Mouse (Mus musculus) common myeloid progenitor, adult 5-6 weeks (primary cell): ENCODE data around the gene Zdhhc22. TPM values are rescaled to one million over a fixed set of nuclear protein-coding genes. Genes with fewer than 3 reads are reported as not detected.
A peak's percentile ranks its signal among the peaks of the same experiment; 100 is the strongest.

Source experiments
- ATAC-seq: replicated peaks from 2 replicates; pipeline ENCODE4 v1.8.0; 2016; ENCODE audit warnings: low read depth, mild to moderate bottlenecking, moderate TSS enrichment, inconsistent platforms; ENCODE audit not compliant: poor library complexity, severe bottlenecking
- total RNA-seq: library from RNA; stranded (forward); fragments of 200-1000, 187-1606 nt; gene quantifications from 2 replicates; pipeline ENCODE4 v1.2.3, GENCODE M21; 2017

Zdhhc22 gene
- total RNA-seq, 1 experiment from 2014 or later = not detected

GRCm38 (mm10) chr12:86965237-86965799, 24.9 kb downstream of the Zdhhc22 start:
- ATAC-seq = no peak

DNA sequence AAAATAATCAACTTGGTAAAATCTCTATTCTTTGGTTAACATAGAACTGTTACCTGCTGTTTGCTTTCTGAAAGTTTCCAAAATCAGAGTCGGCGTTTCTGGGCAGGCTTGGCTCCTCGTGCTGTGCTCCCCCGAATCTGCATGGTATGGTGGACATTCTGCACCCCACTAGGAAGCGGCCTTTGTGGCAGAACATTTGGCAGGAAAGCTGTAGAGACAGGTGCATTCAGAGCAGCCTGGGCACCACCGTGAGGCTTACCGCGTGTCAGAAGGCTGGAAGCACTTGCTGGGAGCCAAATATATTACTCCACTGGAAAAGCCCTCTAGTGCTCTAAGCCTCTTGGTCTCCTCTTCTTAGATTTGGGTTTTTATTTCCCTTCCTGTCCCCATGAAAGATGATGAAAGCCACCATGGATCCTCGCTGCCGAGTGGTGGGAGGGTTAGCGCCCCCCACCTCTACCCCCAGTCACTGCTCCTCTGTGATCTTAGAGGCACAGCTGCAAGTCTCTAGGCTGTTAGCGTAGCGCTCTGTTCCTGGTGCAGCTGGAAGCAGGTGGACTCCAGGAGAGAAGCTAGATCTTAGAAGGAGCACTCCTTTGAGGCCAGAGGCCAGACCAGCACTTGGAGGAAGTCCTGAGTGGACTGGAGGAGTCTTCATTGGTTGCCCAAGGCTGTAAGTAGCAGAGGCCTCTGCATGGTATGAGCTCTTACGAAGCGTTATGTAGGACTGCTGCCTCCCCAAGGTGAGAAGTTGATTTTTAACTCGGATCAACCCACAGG, 25.8 kb downstream of the Zdhhc22 start:
- ATAC-seq = no peak

DNA sequence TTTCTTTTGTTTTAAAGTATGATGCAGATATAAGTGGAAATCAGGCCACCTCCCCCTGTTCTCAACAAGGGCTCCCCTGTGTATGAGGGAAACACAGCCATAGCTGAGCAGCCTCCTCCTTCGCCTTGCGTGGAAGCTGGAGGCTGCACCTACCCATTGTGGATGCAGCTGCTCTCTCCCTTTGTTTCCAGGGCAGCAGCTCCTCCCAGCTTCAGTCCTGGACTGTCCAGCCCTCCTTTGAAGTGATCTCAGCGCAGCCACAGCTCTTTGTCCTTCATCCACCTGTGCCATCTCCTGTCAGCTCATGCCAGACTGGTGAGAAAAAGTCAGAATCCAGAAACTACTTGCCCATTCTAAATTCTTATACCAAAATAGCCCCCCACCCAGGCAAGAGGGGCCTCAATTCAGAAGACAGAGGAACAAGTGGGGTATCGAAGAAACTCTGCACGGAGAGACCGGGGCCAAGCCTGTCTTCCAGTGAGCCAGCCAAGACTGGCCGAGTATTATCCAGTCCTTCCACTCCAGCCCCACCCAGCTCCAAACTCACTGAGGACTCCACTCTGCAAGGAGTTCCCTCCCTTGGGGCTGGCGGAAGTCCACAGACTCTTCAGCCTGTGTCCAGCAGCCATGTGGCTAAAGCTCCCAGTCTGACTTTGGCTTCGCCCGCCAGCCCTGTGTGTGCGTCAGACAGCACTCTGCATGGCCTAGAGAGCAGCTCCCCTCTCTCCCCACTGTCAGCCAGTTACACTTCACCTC, 28.5 kb downstream of the Zdhhc22 start:
- ATAC-seq = no peak

DNA sequence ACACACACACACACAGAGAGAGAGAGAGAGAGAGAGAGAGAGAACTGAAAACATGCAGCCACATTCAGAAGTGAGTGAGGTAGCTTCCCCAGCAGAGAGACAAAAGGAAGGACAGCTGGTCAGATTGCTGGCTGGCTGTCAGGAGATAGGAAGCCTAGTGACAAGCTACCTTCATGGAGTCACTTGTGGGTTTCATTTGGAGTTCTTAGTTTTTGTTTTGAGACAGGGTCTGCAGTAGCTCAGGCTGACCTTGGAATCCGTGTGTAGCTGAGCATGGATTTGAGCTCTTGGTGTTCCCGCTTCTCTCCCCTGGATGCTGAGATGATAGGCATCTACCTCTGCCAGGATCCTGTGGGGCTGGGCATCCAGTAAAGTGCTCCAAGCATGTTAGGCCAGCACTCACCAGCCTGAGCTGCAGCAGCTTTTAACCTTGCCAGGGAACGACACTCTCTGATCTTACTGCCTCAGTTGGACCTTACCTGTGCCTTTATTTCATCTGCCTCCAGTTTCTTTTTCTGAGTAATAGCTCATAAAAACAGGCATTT, 29.4 kb downstream of the Zdhhc22 start:
- ATAC-seq = no peak

GRCm38 (mm10) chr12:86960138-86960537, 30.1 kb downstream of the Zdhhc22 start:
- no peak for ATAC-seq

DNA sequence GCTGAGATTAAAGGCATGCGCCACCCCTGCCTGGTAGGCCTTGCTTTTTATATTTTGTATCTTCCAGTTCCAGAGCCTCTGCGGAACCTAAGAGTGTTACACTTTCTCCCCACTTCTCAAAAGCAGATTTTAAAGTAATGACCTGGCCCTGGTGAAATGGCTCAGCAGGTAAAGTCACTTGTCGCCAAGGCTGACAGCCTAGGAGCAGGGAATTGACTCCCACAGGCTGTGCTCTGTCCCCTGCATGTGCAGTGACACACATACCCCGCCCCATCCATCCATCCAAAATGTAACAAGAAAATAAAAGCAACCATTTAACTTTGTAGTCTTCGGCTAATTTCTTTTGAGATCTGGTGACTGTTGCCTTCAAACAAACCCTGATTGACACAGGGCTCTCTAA, 30.6 kb downstream of the Zdhhc22 start:
- ATAC-seq = no peak

GRCm38 (mm10) chr12:86958558-86958957, 31.7 kb downstream of the Zdhhc22 start:
- ATAC-seq = no peak

DNA sequence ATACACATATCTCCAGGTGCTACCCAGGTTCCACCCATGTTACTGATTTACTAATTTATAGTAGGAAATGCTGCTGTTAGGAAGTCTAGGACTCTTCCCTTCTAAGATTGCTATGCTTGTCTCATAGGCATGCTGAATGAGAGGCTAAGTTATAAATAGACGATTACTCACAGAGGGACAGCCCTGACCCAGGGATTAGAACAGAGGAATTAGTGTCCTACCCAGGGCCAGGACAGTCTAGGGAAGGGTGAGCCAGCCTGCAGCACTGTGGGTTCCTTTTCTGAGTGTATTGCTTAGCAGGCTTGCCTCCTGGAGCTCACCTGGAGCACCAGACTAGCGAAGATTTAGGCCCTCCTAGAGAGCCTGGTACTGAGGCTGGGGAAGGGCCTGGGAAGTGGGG, 34.3 kb downstream of the Zdhhc22 start:
- ATAC-seq = no peak

DNA sequence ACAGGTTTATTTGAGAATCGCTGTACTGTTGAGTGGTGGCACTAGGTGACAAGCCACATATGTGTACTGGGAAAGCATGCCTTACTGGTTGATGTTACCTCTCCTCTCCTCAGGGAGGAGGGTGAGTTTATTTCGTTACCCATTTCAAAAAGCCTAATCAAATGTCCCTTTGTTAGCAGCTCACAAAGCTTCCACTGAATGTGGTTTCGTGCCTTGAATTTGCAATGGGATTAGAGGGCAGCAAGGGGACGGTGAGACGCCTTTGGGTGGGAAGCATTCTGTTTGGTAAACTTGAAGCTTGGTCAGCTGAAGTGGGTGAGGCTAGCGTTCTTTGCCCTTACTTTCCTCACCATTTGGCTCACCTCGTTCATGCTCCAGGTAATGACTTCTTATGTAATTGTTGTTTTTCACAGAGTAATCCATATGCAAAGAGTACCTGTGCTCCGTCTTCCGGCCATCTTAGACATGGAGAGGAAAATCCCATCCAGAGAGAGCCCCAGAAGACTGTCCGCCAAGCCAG, 37.8 kb downstream of the Zdhhc22 start:
- no peak for ATAC-seq

DNA sequence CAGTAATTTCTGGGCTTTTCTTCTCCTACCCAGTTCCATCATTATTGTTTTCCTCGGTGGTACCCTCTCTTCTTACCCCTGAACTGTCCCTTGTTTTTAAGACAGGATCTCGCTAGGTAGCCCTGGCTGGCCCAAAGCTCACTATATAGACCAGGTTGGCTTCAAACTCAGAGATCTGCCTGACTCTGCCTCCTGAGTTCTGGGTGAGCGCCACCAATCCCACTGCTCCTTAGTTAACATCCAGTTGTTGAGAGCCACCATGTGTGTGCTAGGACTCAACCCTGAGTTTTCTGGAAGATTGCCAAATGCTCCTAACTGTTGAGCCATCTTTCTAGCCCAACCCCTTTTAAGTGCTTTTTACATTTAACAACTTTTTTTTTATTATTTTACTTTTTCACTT, 39.3 kb downstream of the Zdhhc22 start:
- ATAC-seq = no peak

DNA sequence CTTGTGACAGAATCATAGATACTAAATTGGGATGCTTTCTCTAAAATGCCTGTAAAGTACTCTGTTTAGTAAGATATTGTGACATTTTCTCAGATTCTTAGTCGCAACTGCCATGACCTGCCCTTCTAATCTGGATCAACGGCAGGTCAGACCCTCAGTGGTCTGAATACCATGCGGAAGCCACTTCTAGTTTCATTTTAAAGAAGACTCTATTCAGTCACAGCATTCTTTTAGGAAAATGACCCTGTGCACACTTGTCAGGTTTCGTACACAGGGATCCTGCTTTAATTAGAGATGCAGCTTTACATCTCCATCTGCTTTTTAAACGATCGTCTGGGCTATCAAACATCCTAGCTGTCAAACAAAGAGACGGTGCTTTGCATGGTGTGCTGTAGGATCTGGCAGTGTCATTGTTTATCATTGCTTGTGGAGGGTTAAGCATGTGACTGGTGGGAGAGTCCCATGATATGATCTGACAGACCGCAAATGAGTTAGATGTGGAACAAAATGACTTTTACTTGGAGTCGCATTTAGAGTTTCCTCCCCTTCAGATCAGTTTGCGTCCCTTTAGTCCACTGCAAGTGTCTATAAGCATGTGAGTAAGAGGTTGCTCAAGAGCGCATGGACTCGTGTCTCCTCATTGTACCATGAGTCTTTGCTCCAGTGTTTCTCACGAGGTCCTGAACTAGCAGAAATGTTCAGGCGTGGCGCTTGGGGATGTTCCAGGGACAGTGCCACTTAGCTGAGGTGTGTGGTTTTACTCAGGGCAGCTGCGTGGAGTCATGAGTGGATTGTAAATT, 39.9 kb downstream of the Zdhhc22 start:
- peak; percentile 28 for ATAC-seq

- no peak for ATAC-seq
Observed at GRCm38 (mm10) chr12:86949501-86949900, 40.7 kb downstream of the Zdhhc22 start.

GRCm38 (mm10) chr12:86948627-86949026, 41.6 kb downstream of the Zdhhc22 start:
- no peak for ATAC-seq

GRCm38 (mm10) chr12:86947681-86948401, 42.4 kb downstream of the Zdhhc22 start:
- ATAC-seq = no peak

DNA sequence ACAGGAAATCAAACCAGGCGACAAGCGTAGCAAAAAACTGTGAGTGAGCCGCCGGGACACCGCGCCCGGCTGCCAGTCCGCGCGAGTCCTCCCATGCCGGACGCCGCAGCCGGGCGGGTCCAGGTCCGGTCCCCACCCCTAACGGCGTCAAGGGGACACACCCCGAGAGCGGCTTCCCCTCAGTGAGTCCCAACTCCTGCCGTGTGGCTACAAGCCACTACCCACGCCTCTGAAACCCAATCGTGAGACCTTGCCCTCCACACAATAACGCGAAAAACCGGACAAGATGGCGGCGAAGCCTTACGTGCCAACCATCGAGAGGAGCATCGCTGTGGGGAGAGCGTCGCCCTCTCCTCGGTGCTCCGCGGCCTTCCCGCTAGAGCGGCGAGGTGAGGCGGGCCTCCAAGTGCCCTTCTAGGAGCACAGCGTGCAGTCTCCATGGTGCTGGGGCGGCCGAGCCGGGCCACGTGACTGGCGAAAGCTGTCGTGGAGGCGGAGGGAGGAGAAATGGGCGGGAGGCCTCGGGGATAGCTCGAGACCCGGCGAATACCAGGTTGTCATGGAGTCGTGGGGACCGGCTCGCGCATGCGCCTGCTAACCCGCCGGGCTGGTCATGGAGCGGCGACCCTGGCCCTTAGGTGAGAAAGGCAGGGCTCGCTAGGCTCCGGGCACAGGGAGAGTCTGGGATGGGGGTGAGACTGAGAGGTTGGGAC, 43.2 kb downstream of the Zdhhc22 start, which contains the start of gene Cipc:
Gene Cipc, plus strand, starts transcription at position 182 of the 713 bp plus-strand sequence.
- ATAC-seq = peak; percentile 79

DNA sequence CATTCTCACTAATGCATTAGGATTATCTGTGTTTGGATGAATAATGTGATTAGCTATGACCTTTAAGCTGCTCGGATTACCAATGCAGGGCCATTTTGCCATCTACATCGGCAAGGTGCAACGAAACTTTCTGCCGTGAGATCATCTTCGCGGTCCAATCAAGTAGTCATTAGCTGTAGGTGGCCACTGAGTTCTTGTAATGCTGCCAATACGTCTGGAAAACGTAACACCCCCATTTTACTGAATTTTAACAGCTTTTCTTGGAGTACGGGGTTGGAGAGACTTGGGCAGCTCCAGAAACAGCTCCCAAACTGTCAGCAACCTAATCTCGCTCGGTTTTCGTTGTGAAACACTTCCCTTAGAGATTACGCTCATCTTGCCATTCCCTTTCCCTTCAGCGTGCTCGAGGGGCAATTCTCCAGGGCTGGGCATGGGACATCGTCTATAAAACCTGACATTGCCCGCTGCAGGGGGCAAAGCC, 43.9 kb downstream of the Zdhhc22 start:
- ATAC-seq = no peak

- ATAC-seq = no peak
Observed at GRCm38 (mm10) chr12:86945126-86945525, 45.1 kb downstream of the Zdhhc22 start.

GRCm38 (mm10) chr12:86943421-86943820, 46.8 kb downstream of the Zdhhc22 start:
- ATAC-seq = no peak
